Mouse (Mus musculus): ENCODE data around the gene Abcd3. TPM values are rescaled to one million over a fixed set of nuclear protein-coding genes. Genes with fewer than 3 reads are reported as not detected.

Gene Abcd3
- polyA plus RNA-seq, 1 experiment from 2014 or later: 49.8 TPM

GRCm38 (mm10) chr3:121737453-121737852, 77.6 kb downstream of the Abcd3 start:
- Histone ChIP-seq H3K4me3 (ENCODE audit: low read length) (no peak overlapping the region), H3K27me3 (ENCODE audit: control insufficient read depth, insufficient read depth, low read length) (no peaks in the 10 kb centered on the region), H3K9me3 (replicated peaks; ENCODE audit: control insufficient read depth, low read length) (no peaks in the 10 kb centered on the region), H3K4me1 (ENCODE audit: control insufficient read depth, insufficient read depth, low read length) (peaks cover 13% of the 10 kb centered on the region), H3K9ac (ENCODE audit: low read length) (no peak overlapping the region), H3K36me3 (ENCODE audit: control insufficient read depth, insufficient read depth) (peaks cover 4% of the 10 kb centered on the region; the same call in 1 of the 2 replicates), H3K4me2 (ENCODE audit: low read depth, low read length) (no peak overlapping the region), H3K27ac (ENCODE audit: low read length) (peak overlapping the region; percentile 96; the same call in 1 of the 2 replicates)
- ATAC-seq (replicated peaks; ENCODE audit: extremely low read depth, insufficient read depth, low FRiP score): no peak
- WGBS: 33% methylated on average over 1 of the region's 1 CpGs

GRCm38 (mm10) chr3:121736025-121736744, 78.9 kb downstream of the Abcd3 start:
- Histone ChIP-seq H3K9ac (ENCODE audit: low read length) (peak overlapping the region; percentile 65), H3K9me3 (replicated peaks; ENCODE audit: control insufficient read depth, low read length) (no peaks in the 10 kb centered on the region), H3K27me3 (ENCODE audit: control insufficient read depth, insufficient read depth, low read length) (no peaks in the 10 kb centered on the region), H3K36me3 (ENCODE audit: control insufficient read depth, insufficient read depth) (peaks cover 8% of the 10 kb centered on the region; the same call in 1 of the 2 replicates), H3K4me2 (ENCODE audit: low read depth, low read length) (peak overlapping the region; percentile 53), H3K4me1 (ENCODE audit: control insufficient read depth, insufficient read depth, low read length) (peaks cover 13% of the 10 kb centered on the region), H3K4me3 (ENCODE audit: low read length) (peak overlapping the region; percentile 14; the same call in 1 of the 2 replicates), H3K27ac (ENCODE audit: low read length) (peak overlapping the region; percentile 96)
- ATAC-seq (replicated peaks; ENCODE audit: extremely low read depth, insufficient read depth, low FRiP score): peak; percentile 96
- WGBS: 14% methylated on average over 18 of the region's 18 CpGs

- Histone ChIP-seq H3K9ac (ENCODE audit: low read length) (peak overlapping the region; percentile 65), H3K27ac (ENCODE audit: low read length) (peak overlapping the region; percentile 96), H3K27me3 (ENCODE audit: control insufficient read depth, insufficient read depth, low read length) (no peaks in the 10 kb centered on the region), H3K4me3 (ENCODE audit: low read length) (no peak overlapping the region), H3K36me3 (ENCODE audit: control insufficient read depth, insufficient read depth) (peaks cover 8% of the 10 kb centered on the region; the same call in 1 of the 2 replicates), H3K4me1 (ENCODE audit: control insufficient read depth, insufficient read depth, low read length) (peaks cover 13% of the 10 kb centered on the region), H3K9me3 (replicated peaks; ENCODE audit: control insufficient read depth, low read length) (no peaks in the 10 kb centered on the region), H3K4me2 (ENCODE audit: low read depth, low read length) (peak overlapping the region; percentile 53)
- 73% methylated on average over 7 of the region's 7 CpGs for WGBS
- ATAC-seq (replicated peaks; ENCODE audit: extremely low read depth, insufficient read depth, low FRiP score): no peak
Measured at GRCm38 (mm10) chr3:121735542-121735941, 79.6 kb downstream of the Abcd3 start.

DNA sequence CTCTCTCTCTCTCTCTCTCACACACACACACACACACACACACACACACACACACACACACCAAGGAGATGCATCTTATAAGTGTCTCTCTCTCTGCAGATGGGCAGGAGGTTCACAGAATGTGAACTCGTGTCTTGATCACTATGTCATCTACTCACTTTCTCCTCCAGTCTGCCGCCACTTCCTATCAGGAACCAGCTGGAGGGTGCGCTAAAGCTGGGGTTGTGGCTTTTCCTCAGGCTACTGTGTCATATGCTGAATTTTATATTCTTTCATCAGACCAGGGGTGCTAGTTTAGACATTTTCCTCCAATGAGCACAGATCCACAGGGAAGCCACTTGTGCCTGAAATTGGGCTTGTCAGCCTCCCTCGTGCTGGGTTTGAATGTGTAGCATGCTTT, 85.4 kb downstream of the Abcd3 start:
- H3K4me2 ChIP-seq (ENCODE audit: low read depth, low read length): no peak overlapping the region
- H3K27me3 ChIP-seq (ENCODE audit: control insufficient read depth, insufficient read depth, low read length): no peaks in the 10 kb centered on the region
- peaks cover 8% of the 10 kb centered on the region; the same call in 1 of the 2 replicates for H3K36me3 ChIP-seq (ENCODE audit: control insufficient read depth, insufficient read depth)
- H3K9ac ChIP-seq (ENCODE audit: low read length): no peak overlapping the region
- peaks cover under 1% of the 10 kb centered on the region for H3K4me1 ChIP-seq (ENCODE audit: control insufficient read depth, insufficient read depth, low read length)
- no peaks in the 10 kb centered on the region for H3K9me3 ChIP-seq (replicated peaks; ENCODE audit: control insufficient read depth, low read length)
- WGBS: 69% methylated on average over 4 of the region's 4 CpGs
- ATAC-seq (replicated peaks; ENCODE audit: extremely low read depth, insufficient read depth, low FRiP score): no peak
- H3K4me3 ChIP-seq (ENCODE audit: low read length): no peak overlapping the region
- H3K27ac ChIP-seq (ENCODE audit: low read length): no peak overlapping the region

DNA sequence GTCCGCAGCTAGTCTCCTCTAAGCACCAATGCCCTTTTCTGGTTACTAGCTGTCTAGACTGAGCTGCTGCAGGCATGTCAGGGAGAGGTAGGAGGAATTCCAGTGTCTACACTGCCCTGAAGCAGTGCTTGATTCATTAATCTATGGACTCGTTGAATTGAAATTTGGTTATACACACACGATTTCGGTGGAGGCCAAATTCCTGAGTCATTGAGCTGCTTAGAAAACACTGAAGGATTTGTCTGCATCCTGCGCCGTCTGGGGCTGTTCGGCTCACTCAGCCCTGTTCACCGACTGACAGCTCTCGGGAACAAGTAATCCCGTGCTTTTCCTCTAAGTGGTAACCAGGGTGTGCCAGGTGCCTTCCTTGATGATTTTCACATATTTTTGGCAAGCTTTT, 89.5 kb downstream of the Abcd3 start:
- Histone ChIP-seq H3K9me3 (replicated peaks; ENCODE audit: control insufficient read depth, low read length) (no peaks in the 10 kb centered on the region), H3K4me2 (ENCODE audit: low read depth, low read length) (0 out of 2 replicates have a peak overlapping the region, but pooled peaks have one; percentile 13), H3K9ac (ENCODE audit: low read length) (no peak overlapping the region), H3K4me1 (ENCODE audit: control insufficient read depth, insufficient read depth, low read length) (peaks cover 17% of the 10 kb centered on the region), H3K27me3 (ENCODE audit: control insufficient read depth, insufficient read depth, low read length) (no peaks in the 10 kb centered on the region), H3K36me3 (ENCODE audit: control insufficient read depth, insufficient read depth) (no peaks in the 10 kb centered on the region), H3K4me3 (ENCODE audit: low read length) (no peak overlapping the region), H3K27ac (ENCODE audit: low read length) (no peak overlapping the region)
- ATAC-seq (replicated peaks; ENCODE audit: extremely low read depth, insufficient read depth, low FRiP score): no peak
- 77% methylated on average over 10 of the region's 10 CpGs for WGBS

DNA sequence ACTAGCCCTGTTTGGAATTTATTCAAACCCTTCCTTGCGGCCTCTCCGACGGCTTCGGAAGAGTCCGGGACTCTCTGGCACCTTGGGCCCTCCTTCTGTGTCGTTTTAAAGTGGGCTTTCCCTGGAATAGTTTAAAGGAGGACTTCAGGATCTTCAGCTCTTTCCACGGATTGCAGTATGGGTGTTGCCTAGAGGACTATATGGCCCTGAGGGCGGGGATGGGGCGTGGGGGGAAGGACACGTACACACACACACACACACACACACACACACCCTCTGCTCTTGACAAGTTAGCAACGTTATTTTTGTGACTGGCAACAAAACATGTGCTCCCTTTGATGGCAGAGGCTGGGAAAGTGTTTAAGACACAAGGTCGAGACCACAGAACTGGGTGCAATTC, 90.5 kb downstream of the Abcd3 start:
- WGBS: 28% methylated on average over 12 of the region's 12 CpGs
- Histone ChIP-seq H3K4me2 (ENCODE audit: low read depth, low read length) (peak overlapping the region; percentile 90), H3K27ac (ENCODE audit: low read length) (no peak overlapping the region), H3K9ac (ENCODE audit: low read length) (peak overlapping the region; percentile 80; the same call in 1 of the 2 replicates), H3K27me3 (ENCODE audit: control insufficient read depth, insufficient read depth, low read length) (no peaks in the 10 kb centered on the region), H3K4me1 (ENCODE audit: control insufficient read depth, insufficient read depth, low read length) (peaks cover 17% of the 10 kb centered on the region), H3K9me3 (replicated peaks; ENCODE audit: control insufficient read depth, low read length) (no peaks in the 10 kb centered on the region), H3K4me3 (ENCODE audit: low read length) (peak overlapping the region; percentile 77), H3K36me3 (ENCODE audit: control insufficient read depth, insufficient read depth) (no peaks in the 10 kb centered on the region)
- ATAC-seq (replicated peaks; ENCODE audit: extremely low read depth, insufficient read depth, low FRiP score): no peak

DNA sequence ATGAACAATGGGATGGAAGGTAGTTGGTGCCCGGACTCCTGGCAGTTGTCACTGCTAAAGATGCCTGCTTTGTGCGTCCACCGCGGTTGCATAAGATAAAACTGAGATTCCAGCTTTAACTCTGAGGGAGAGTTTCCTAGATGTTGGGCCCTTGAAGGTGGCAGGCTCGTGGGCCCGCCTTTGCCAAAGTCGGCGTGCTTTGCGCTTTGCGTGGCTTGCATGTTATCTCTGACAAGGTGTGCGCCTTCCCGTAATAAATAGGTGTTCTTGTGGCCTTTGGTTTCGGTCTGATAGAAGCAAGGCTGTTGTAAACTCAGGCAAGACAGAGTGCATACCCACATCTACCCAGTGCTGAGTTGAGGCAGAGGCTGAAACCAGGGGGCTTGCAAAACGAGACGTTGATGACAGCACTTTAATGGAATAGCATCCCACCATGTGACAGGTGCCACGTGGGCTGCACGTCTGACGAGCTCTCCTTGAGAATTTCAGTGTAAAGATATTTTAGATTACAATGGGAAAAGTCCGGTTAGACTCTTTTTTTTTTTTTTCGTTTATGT, 91.1 kb downstream of the Abcd3 start:
- ATAC-seq (replicated peaks; ENCODE audit: extremely low read depth, insufficient read depth, low FRiP score): no peak
- Histone ChIP-seq H3K27ac (ENCODE audit: low read length) (no peak overlapping the region), H3K4me2 (ENCODE audit: low read depth, low read length) (peak overlapping the region; percentile 90), H3K9ac (ENCODE audit: low read length) (peak overlapping the region; percentile 80), H3K4me1 (ENCODE audit: control insufficient read depth, insufficient read depth, low read length) (peaks cover 17% of the 10 kb centered on the region), H3K36me3 (ENCODE audit: control insufficient read depth, insufficient read depth) (no peaks in the 10 kb centered on the region), H3K9me3 (replicated peaks; ENCODE audit: control insufficient read depth, low read length) (no peaks in the 10 kb centered on the region), H3K27me3 (ENCODE audit: control insufficient read depth, insufficient read depth, low read length) (no peaks in the 10 kb centered on the region), H3K4me3 (ENCODE audit: low read length) (peak overlapping the region; percentile 77)
- 5% methylated on average over 20 of the region's 20 CpGs for WGBS

GRCm38 (mm10) chr3:121722971-121723844, 91.9 kb downstream of the Abcd3 start, which contains the start of gene F3:
Gene F3, plus strand, starts transcription at chr3:121723537.
- Histone ChIP-seq H3K36me3 (ENCODE audit: control insufficient read depth, insufficient read depth) (no peaks in the 10 kb centered on the region), H3K4me3 (ENCODE audit: low read length) (peak within 1 kb of the TSS; percentile 77), H3K4me2 (ENCODE audit: low read depth, low read length) (peak within 1 kb of the TSS; percentile 90), H3K27ac (ENCODE audit: low read length) (peak within 1 kb of the TSS; percentile 70), H3K4me1 (ENCODE audit: control insufficient read depth, insufficient read depth, low read length) (peaks cover 17% of the 10 kb centered on the region), H3K9ac (ENCODE audit: low read length) (peak within 1 kb of the TSS; percentile 80), H3K27me3 (ENCODE audit: control insufficient read depth, insufficient read depth, low read length) (no peaks in the 10 kb centered on the region), H3K9me3 (replicated peaks; ENCODE audit: control insufficient read depth, low read length) (no peaks in the 10 kb centered on the region)
- WGBS: under 1% methylated on average over 72 of the region's 73 CpGs
- ATAC-seq (replicated peaks; ENCODE audit: extremely low read depth, insufficient read depth, low FRiP score): peak; percentile 82
